Mouse (Mus musculus) splenic B cell, adult 2 months (primary cell): ENCODE data around the gene Serpinb9g.
"Not testable (repeated sequence)": the region's sequence is repeated elsewhere in the genome, so short reads cannot be mapped to it uniquely, and the experiment has no call there.

Experiments used
- DNase-seq: peaks from one replicate; pipeline ENCODE4 v3.0.0-alpha.2; 2011; ENCODE audit warnings: low read depth, low spot score
- H3K27me3 ChIP-seq: 2 replicates; pipeline ENCODE4 v1.6.1; 2012; ENCODE audit warnings: mild to moderate bottlenecking, low read length, moderate library complexity, mixed read lengths; ENCODE audit not compliant: control insufficient read depth, poor library complexity, insufficient read depth, severe bottlenecking
- H3K36me3 ChIP-seq: 2 replicates; pipeline ENCODE4 v1.6.1; 2012; ENCODE audit warnings: mild to moderate bottlenecking, low read length, moderate library complexity, mixed read lengths; ENCODE audit not compliant: control insufficient read depth, poor library complexity, insufficient read depth, severe bottlenecking

Gene Serpinb9g

DNA sequence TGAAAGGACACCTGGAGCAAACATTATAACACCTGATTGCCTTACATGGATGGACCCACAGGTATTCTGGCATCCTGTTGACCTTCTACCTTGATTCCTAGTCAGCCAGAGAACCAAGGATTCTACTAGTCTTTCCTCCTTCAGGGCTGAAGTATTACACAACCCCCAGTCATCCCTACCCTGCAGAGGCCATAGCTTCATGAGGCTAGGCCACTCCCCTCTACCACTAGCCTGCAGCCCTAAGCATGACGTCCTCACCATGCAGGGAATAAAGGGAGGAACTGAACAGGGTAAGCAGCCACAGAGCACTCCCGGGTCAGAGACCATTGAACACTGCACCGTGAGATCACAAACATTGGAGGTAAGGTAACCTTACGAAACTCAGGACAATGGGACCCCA, at the start of gene Serpinb9g:
Gene Serpinb9g (plus strand): TSS at position 301 of the 400 bp plus-strand sequence.
- not testable (repeated sequence) for H3K36me3 ChIP-seq, DNase-seq, H3K27me3 ChIP-seq

GRCm38 (mm10) chr13:33483872-33484271, 718 bp upstream of the Serpinb9g start:
- DNase-seq, H3K36me3 ChIP-seq, H3K27me3 ChIP-seq: not testable (repeated sequence)

GRCm38 (mm10) chr13:33524629-33525028, 40.0 kb downstream of the Serpinb9g start:
- no peak for DNase-seq
- H3K36me3 ChIP-seq: no peaks in the 10 kb centered on the region
- H3K27me3 ChIP-seq: no peaks in the 10 kb centered on the region

- Histone ChIP-seq H3K27me3 (no peaks in the 10 kb centered on the region), H3K36me3 (no peaks in the 10 kb centered on the region)
- DNase-seq: no peak
These were observed 48.2 kb downstream of the Serpinb9g start for GRCm38 (mm10) chr13:33532814-33533213.
